Mouse (Mus musculus) ES-E14 (cell line): ENCODE data around the gene Fbxl18. TPM values are rescaled to one million over a fixed set of nuclear protein-coding genes. Genes with fewer than 3 reads are reported as not detected.

Experiments used
- DNase-seq: peaks from one replicate; pipeline ENCODE4 v3.0.0-alpha.2; 2013; ENCODE audit warnings: low read depth, low spot score
- H3K27ac ChIP-seq: 2 replicates; pipeline ENCODE4 v1.5.1; 2012; ENCODE audit warnings: low read depth, mild to moderate bottlenecking, low read length, moderate library complexity, mixed read lengths; ENCODE audit not compliant: poor library complexity, insufficient read depth, severe bottlenecking
- H3K36me3 ChIP-seq: 2 replicates; pipeline ENCODE4 v1.6.1; 2012; ENCODE audit warnings: mild to moderate bottlenecking, low read length, moderate library complexity, mixed read lengths; ENCODE audit not compliant: control insufficient read depth, poor library complexity, insufficient read depth, severe bottlenecking
- H3K4me1 ChIP-seq, 2 experiments: fragments of 150-350 bp in 1 of 2; sonication (generic) in 1 of 2; 2 replicates each; pipeline ENCODE4 v1.6.1; 2012; ENCODE audit warnings: low read length in 2 of 2, mild to moderate bottlenecking in 1 of 2, mixed read lengths in 1 of 2; ENCODE audit not compliant: control insufficient read depth in 2 of 2, insufficient read depth in 2 of 2, poor library complexity in 1 of 2
- H3K4me3 ChIP-seq, 2 experiments: fragments of 150-350 bp in 1 of 2; sonication (generic) in 1 of 2; 2 replicates each; pipeline ENCODE4 v1.5.1; 2012; ENCODE audit warnings: low read length in 2 of 2, low read depth in 1 of 2, mild to moderate bottlenecking in 1 of 2, mixed read lengths in 1 of 2; ENCODE audit not compliant: insufficient read depth in 1 of 2, poor library complexity in 1 of 2, severe bottlenecking in 1 of 2
- H3K9ac ChIP-seq: 2 replicates; pipeline ENCODE4 v1.6.1; 2012; ENCODE audit warnings: low read depth, mild to moderate bottlenecking, low read length, mixed read lengths; ENCODE audit not compliant: poor library complexity, insufficient read depth, severe bottlenecking
- H3K9me3 ChIP-seq: fragments of 150-350 bp; sonication (generic); 2 replicates; pipeline ENCODE4 v1.6.1; 2012; ENCODE audit warnings: low read depth, mild to moderate bottlenecking, low read length; ENCODE audit not compliant: control insufficient read depth, insufficient read depth
- CHD2 ChIP-seq: IDR thresholded peaks from 2 replicates; pipeline ENCODE4 v1.6.1; 2014; ENCODE audit warnings: mild to moderate bottlenecking, low read depth, low read length, inconsistent platforms
- HCFC1 ChIP-seq: IDR thresholded peaks from 2 replicates; pipeline ENCODE4 v1.6.1; 2012; ENCODE audit warnings: low read length, inconsistent platforms, borderline replicate concordance; ENCODE audit not compliant: insufficient read depth
- MAFK ChIP-seq: IDR thresholded peaks from 2 replicates; pipeline ENCODE4 v1.6.1; 2014; ENCODE audit warnings: mild to moderate bottlenecking, low read depth, low read length, inconsistent platforms; ENCODE audit not compliant: insufficient read depth
- ZC3H11A ChIP-seq: IDR thresholded peaks from 2 replicates; pipeline ENCODE4 v1.6.1; 2012; ENCODE audit warnings: low read depth, mild to moderate bottlenecking, inconsistent platforms, low read length, borderline replicate concordance
- ZNF384 ChIP-seq: IDR thresholded peaks from 2 replicates; pipeline ENCODE4 v1.6.1; 2012; ENCODE audit warnings: low read depth, low read length, inconsistent platforms
- in situ Hi-C, 2 experiments: fragments of 600-800 bp; cut with MboI; formaldehyde crosslinking; loops; one replicate each; pipeline ENCODE4 v1.15.1; 2025; ENCODE audit warnings: low sequenced_read_pairs in 2 of 2, inconsistent platforms in 1 of 2; ENCODE audit not compliant: unreplicated experiment in 2 of 2
- total RNA-seq: library from RNA; depleted of rRNA; stranded (reverse); fragments of 300-350 nt; gene quantifications from 2 replicates; pipeline ENCODE4 v1.2.3, GENCODE M21; 2012

Gene Fbxl18
- total RNA-seq, 1 experiment = 20.1 TPM

GRCm38 (mm10) chr5:142877337-142878280 is 17.6 kb downstream of the Fbxl18 start:
- TF ChIP-seq HCFC1 = no peak
- TF ChIP-seq ZC3H11A = peak; percentile 55; the same call in 1 of the 2 replicates
- 0 out of 2 replicates have a peak, but pooled peaks have one; percentile 18 for TF ChIP-seq MAFK
- no peak for TF ChIP-seq CHD2
- TF ChIP-seq ZNF384 = no peak
- Histone ChIP-seq H3K36me3 (peaks cover 49% of the 10 kb centered on the region), H3K4me1 (peaks cover 0 to 11% of the 10 kb centered on the region in 2 experiments; a peak in 2 of 4 replicates), H3K9ac (no peak overlapping the region), H3K27ac (no peak overlapping the region), H3K4me3 (no peak overlapping the region), H3K9me3 (no peaks in the 10 kb centered on the region)
- in situ Hi-C loops = no loop called here
- DNase-seq = no peak

GRCm38 (mm10) chr5:142876896-142877295 is 18.3 kb downstream of the Fbxl18 start:
- TF ChIP-seq CHD2 (no peak), MAFK (no peak), ZC3H11A (no peak), ZNF384 (no peak), HCFC1 (no peak)
- Histone ChIP-seq H3K4me3 (no peak overlapping the region), H3K4me1 (peaks cover 0 to 9% of the 10 kb centered on the region in 2 experiments; a peak in 2 of 4 replicates), H3K9ac (no peak overlapping the region), H3K36me3 (peaks cover 53% of the 10 kb centered on the region), H3K27ac (no peak overlapping the region), H3K9me3 (no peaks in the 10 kb centered on the region)
- in situ Hi-C loops = no loop called here
- no peak for DNase-seq

GRCm38 (mm10) chr5:142875513-142875905 is 19.7 kb downstream of the Fbxl18 start:
- H3K27ac ChIP-seq = no peak overlapping the region
- DNase-seq = no peak
- TF ChIP-seq HCFC1 = no peak
- TF ChIP-seq CHD2 = no peak
- TF ChIP-seq MAFK = no peak
- no peak for TF ChIP-seq ZC3H11A
- no peak for TF ChIP-seq ZNF384
- no peak overlapping the region for H3K9ac ChIP-seq
- in situ Hi-C loops = no loop called here
- H3K4me1 ChIP-seq = 0 out of 4 replicates have a peak, but pooled peaks cover 0 to 3% of the 10 kb centered on the region in 2 experiments
- no peak overlapping the region for H3K4me3 ChIP-seq
- H3K36me3 ChIP-seq = peaks cover 61% of the 10 kb centered on the region
- no peaks in the 10 kb centered on the region for H3K9me3 ChIP-seq

- TF ChIP-seq HCFC1 (no peak), ZC3H11A (no peak), CHD2 (no peak), MAFK (no peak), ZNF384 (no peak)
- Histone ChIP-seq H3K9ac (no peak overlapping the region), H3K27ac (no peak overlapping the region), H3K36me3 (peaks cover 55% of the 10 kb centered on the region), H3K4me3 (no peak overlapping the region), H3K9me3 (no peaks in the 10 kb centered on the region), H3K4me1 (0 out of 4 replicates have a peak, but pooled peaks cover 0 to 3% of the 10 kb centered on the region in 2 experiments)
- in situ Hi-C loops = no loop called here
- no peak for DNase-seq
Observed at GRCm38 (mm10) chr5:142874791-142875512, 20.3 kb downstream of the Fbxl18 start.
